Mouse (Mus musculus): ENCODE results near the gene Gm45808. TPM values are rescaled to one million over a fixed set of nuclear protein-coding genes. Genes with fewer than 3 reads are reported as not detected.

Gm45808 gene
- total RNA-seq, 2 experiments from 2014 or later, result not detected

GRCm38 (mm10) chr7:45455932-45456696 lies 30.5 kb downstream of the Gm45808 start:
- ATAC-seq (replicated peaks; ENCODE audit: poor library complexity), result no peak

- ATAC-seq (replicated peaks; ENCODE audit: poor library complexity), result no peak
These were observed 31.6 kb downstream of the Gm45808 start for GRCm38 (mm10) chr7:45454971-45455370.

GRCm38 (mm10) chr7:45451344-45451982 lies 35.1 kb downstream of the Gm45808 start:
- ATAC-seq (replicated peaks; ENCODE audit: poor library complexity), result peak; percentile 96

- no peak for ATAC-seq (replicated peaks; ENCODE audit: poor library complexity)
These were observed 36.6 kb downstream of the Gm45808 start for GRCm38 (mm10) chr7:45449974-45450373.

- peak; percentile 79 for ATAC-seq (replicated peaks; ENCODE audit: poor library complexity)
These were observed 39.2 kb downstream of the Gm45808 start for GRCm38 (mm10) chr7:45447325-45447990.

GRCm38 (mm10) chr7:45446589-45446988 lies 40.0 kb downstream of the Gm45808 start:
- no peak for ATAC-seq (replicated peaks; ENCODE audit: poor library complexity)

- ATAC-seq (replicated peaks; ENCODE audit: poor library complexity), result no peak
These were observed 42.8 kb downstream of the Gm45808 start for GRCm38 (mm10) chr7:45443526-45444420.

- no peak for ATAC-seq (replicated peaks; ENCODE audit: poor library complexity)
These were observed 48.9 kb downstream of the Gm45808 start, which contains the start of gene Ruvbl2 for GRCm38 (mm10) chr7:45437521-45438276. Gene Ruvbl2 (minus strand): TSS chr7:45438096.

GRCm38 (mm10) chr7:45437046-45437445 lies 49.6 kb downstream of the Gm45808 start:
- no peak for ATAC-seq (replicated peaks; ENCODE audit: poor library complexity)

- no peak for ATAC-seq (replicated peaks; ENCODE audit: poor library complexity)
These were observed 50.2 kb downstream of the Gm45808 start for GRCm38 (mm10) chr7:45436444-45436843.

- ATAC-seq (replicated peaks; ENCODE audit: poor library complexity), result no peak
These were observed 51.6 kb downstream of the Gm45808 start for GRCm38 (mm10) chr7:45435038-45435437.

GRCm38 (mm10) chr7:45434203-45435015 lies 52.2 kb downstream of the Gm45808 start, which contains the start of gene Gys1:
Gene Gys1 (plus strand): TSS chr7:45434844.
- peak; percentile 88 for ATAC-seq (replicated peaks; ENCODE audit: poor library complexity)

GRCm38 (mm10) chr7:45433835-45434202 lies 52.8 kb downstream of the Gm45808 start:
- no peak for ATAC-seq (replicated peaks; ENCODE audit: poor library complexity)

- ATAC-seq (replicated peaks; ENCODE audit: poor library complexity), result no peak
These were observed 60.1 kb downstream of the Gm45808 start for GRCm38 (mm10) chr7:45426556-45426955.

GRCm38 (mm10) chr7:45421194-45421593 lies 65.4 kb downstream of the Gm45808 start:
- no peak for ATAC-seq (replicated peaks; ENCODE audit: poor library complexity)

- no peak for ATAC-seq (replicated peaks; ENCODE audit: poor library complexity)
These were observed 66.0 kb downstream of the Gm45808 start, which contains the start of gene Lhb for GRCm38 (mm10) chr7:45420615-45420919. Gene Lhb (plus strand): TSS chr7:45420820.

- ATAC-seq (replicated peaks; ENCODE audit: poor library complexity), result no peak
These were observed 66.6 kb downstream of the Gm45808 start for GRCm38 (mm10) chr7:45419859-45420614.

GRCm38 (mm10) chr7:45417962-45418492 lies 68.6 kb downstream of the Gm45808 start:
- ATAC-seq (replicated peaks; ENCODE audit: poor library complexity), result no peak

Data from megakaryocyte progenitor cell, adult 5-6 weeks (primary cell).